Mouse (Mus musculus) stomach, postnatal 0 days (tissue): Measurements from ENCODE around the gene Rnase11. TPM values are rescaled to one million over a fixed set of nuclear protein-coding genes. Genes with fewer than 3 reads are reported as not detected.
"Not testable (repeated sequence)": the region's sequence is repeated elsewhere in the genome, so short reads cannot be mapped to it uniquely, and the experiment has no call there.

Experiments used
- ATAC-seq: fragments of 200-750 bp; cut with Nextera tagmentation; 2 replicates; pipeline ENCODE4 v1.8.0; 2017; ENCODE audit not compliant: low FRiP score, low TSS enrichment
- DNase-seq: peaks from one replicate; pipeline ENCODE4 v3.0.0-alpha.2; 2016; ENCODE audit warnings: low spot score
- H3K27ac ChIP-seq: fragments of 300-500 bp; sonication (generic); replicated peaks from 2 replicates; pipeline ENCODE4 v1.5.1; 2014; ENCODE audit warnings: mild to moderate bottlenecking, control low read depth
- H3K27me3 ChIP-seq: fragments of 300-500 bp; sonication (generic); 2 replicates; pipeline ENCODE4 v1.6.1; 2014; ENCODE audit warnings: low read length; ENCODE audit not compliant: control insufficient read depth, insufficient read depth
- H3K36me3 ChIP-seq: fragments of 300-500 bp; sonication (generic); 2 replicates; pipeline ENCODE4 v1.6.1; 2014; ENCODE audit warnings: low read length, mixed read lengths; ENCODE audit not compliant: control insufficient read depth, insufficient read depth
- H3K4me1 ChIP-seq: fragments of 300-500 bp; sonication (generic); replicated peaks from 2 replicates; pipeline ENCODE4 v1.6.1; 2014; ENCODE audit warnings: antibody characterized with exemption; ENCODE audit not compliant: control insufficient read depth, insufficient read depth
- H3K4me2 ChIP-seq: fragments of 300-500 bp; sonication (generic); replicated peaks from 2 replicates; pipeline ENCODE4 v1.6.1; 2014; ENCODE audit warnings: low read depth, mild to moderate bottlenecking, control low read depth, moderate library complexity
- H3K4me3 ChIP-seq: fragments of 300-500 bp; sonication (generic); 2 replicates; pipeline ENCODE4 v1.5.1; 2014; ENCODE audit warnings: low read depth, low read length, control low read depth
- H3K9ac ChIP-seq: fragments of 300-500 bp; sonication (generic); 2 replicates; pipeline ENCODE4 v1.6.1; 2014; ENCODE audit warnings: mild to moderate bottlenecking, low read length, control low read depth, mixed read lengths
- H3K9me3 ChIP-seq: fragments of 300-500 bp; sonication (generic); 2 replicates; pipeline ENCODE4 v1.6.1; 2016; ENCODE audit warnings: low read length; ENCODE audit not compliant: control insufficient read depth
- CTCF ChIP-seq: IDR thresholded peaks from 2 replicates; pipeline ENCODE4 v1.5.1; 2016; ENCODE audit warnings: antibody characterized with exemption, low read depth, mild to moderate bottlenecking, moderate library complexity
- EP300 ChIP-seq: optimal IDR thresholded peaks from 2 replicates; pipeline ENCODE3; 2016; ENCODE audit warnings: antibody characterized with exemption
- WGBS: fragments of 180-500 bp; shearing (Covaris S2); extraction: QIAGEN DNeasy Blood & Tissue Kit; methylation state at CpG from one replicate; pipeline ENCODE4 v1.1.7; 2014; 5-methylcytosine and 5-hydroxymethylcytosine counted together
- polyA plus RNA-seq: library from polyadenylated mRNA; unstranded; fragments of >200 nt; fragmentation: Nextera tagmentation; extraction: Ambion mirVana; gene quantifications from 2 replicates; pipeline ENCODE4 v1.2.1, GENCODE M21; 2015

Gene Rnase11
- polyA plus RNA-seq, 1 experiment from 2014 or later: not detected

DNA sequence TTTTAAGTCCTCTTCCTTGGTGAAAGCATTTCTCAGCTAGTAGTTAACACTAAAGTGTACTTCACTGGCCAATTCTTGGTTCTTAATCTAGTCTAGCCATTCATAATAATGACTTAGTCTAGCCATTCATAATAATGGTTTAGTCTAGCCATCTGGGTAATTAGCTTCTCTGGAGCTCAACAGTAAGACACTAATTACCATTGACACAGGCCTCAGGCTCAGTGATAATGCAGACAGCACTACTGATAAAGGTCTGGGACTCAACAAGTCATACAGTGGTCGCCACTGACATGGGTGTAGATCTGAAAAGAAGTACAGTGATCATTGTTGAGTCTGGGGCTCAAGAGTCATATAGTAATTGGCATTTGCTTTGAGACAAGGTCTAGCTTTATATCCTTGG lies 25.1 kb downstream of the Rnase11 start:
- TF ChIP-seq EP300: no peak
- TF ChIP-seq CTCF: no peak
- Histone ChIP-seq H3K9me3 (no peaks in the 10 kb centered on the region), H3K36me3 (no peaks in the 10 kb centered on the region), H3K4me1 (no peaks in the 10 kb centered on the region), H3K4me2 (no peak overlapping the region), H3K9ac (no peak overlapping the region), H3K27me3 (no peaks in the 10 kb centered on the region), H3K27ac (no peak overlapping the region), H3K4me3 (no peak overlapping the region)
- DNase-seq (no peak), ATAC-seq (no peak)
- WGBS: 81% methylated on average over 1 of the region's 1 CpGs

DNA sequence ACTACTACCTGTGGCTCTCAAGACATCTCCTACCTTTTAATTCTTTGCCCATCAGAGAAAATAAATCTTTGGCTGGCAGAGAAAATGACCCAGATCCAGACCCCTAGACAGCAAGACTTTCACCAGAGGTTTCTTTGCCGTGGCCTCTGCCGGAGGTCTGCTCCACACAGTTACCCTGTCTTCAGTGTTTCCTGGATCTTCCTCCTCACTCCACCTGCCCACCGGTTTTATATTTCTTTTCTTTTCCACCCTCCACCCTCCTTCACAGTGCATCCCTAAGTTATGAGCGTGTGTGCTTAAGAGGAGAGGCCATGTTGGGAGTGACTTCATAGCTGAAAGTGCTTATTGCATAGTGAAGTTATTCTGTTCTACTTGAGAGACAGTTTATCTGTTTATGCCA lies 26.5 kb downstream of the Rnase11 start:
- no peaks in the 10 kb centered on the region for H3K4me1 ChIP-seq
- H3K4me3 ChIP-seq: no peak overlapping the region
- TF ChIP-seq EP300: no peak
- TF ChIP-seq CTCF: no peak
- no peak overlapping the region for H3K27ac ChIP-seq
- H3K36me3 ChIP-seq: no peaks in the 10 kb centered on the region
- no peak overlapping the region for H3K4me2 ChIP-seq
- WGBS: 75% methylated on average over 4 of the region's 4 CpGs
- H3K9ac ChIP-seq: no peak overlapping the region
- H3K27me3 ChIP-seq: no peaks in the 10 kb centered on the region
- no peak for ATAC-seq
- H3K9me3 ChIP-seq: no peaks in the 10 kb centered on the region
- no peak for DNase-seq

DNA sequence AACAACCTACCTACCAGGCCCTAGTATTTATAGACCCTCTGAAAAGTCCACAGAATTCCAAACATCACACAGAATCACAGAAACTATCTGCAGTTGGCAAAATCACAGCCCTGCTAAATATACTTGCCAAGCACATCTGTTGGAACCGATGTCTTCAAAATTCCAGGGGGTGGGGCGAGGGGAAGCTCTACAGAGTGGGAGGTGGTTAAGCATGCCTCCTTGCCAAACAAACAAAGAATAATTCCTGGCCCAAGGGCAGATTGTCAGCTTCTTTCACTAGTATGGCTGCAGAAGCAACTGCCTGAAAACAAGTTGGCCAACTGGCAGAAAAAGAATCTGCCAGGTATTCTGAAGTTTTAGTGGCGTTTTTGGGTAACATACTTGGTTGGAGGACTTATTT lies 32.7 kb downstream of the Rnase11 start:
- no peak for TF ChIP-seq CTCF
- no peak for TF ChIP-seq EP300
- Histone ChIP-seq H3K4me3 (no peak overlapping the region), H3K27me3 (no peaks in the 10 kb centered on the region), H3K4me1 (no peaks in the 10 kb centered on the region), H3K27ac (no peak overlapping the region), H3K4me2 (no peak overlapping the region), H3K9me3 (no peaks in the 10 kb centered on the region), H3K36me3 (no peaks in the 10 kb centered on the region), H3K9ac (no peak overlapping the region)
- WGBS: 55% methylated on average over 3 of the region's 3 CpGs
- ATAC-seq: no peak
- no peak for DNase-seq

DNA sequence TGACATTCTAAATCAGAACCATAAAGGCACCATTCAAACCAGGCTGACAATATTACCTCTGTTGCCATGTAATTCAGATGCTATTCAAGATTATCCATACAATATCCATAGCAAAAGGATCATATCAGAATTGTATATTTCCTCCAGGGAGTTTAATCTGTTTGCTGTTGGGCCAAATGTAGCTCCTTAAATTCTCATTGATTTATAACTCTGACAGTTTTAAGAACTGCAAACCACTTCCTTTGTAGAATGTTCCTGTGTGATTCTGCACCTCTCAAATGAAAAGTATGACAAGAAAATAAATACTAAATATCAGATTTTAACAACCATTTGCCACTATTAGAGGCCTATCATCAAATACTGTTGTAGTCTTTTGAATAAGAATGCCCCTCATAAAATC lies 34.2 kb downstream of the Rnase11 start:
- no peak for ATAC-seq
- Histone ChIP-seq H3K27ac (no peak overlapping the region), H3K9me3 (no peaks in the 10 kb centered on the region), H3K27me3 (no peaks in the 10 kb centered on the region), H3K4me3 (no peak overlapping the region), H3K36me3 (no peaks in the 10 kb centered on the region), H3K4me2 (no peak overlapping the region), H3K4me1 (no peaks in the 10 kb centered on the region), H3K9ac (no peak overlapping the region)
- DNase-seq: no peak
- TF ChIP-seq EP300: no peak
- no peak for TF ChIP-seq CTCF

DNA sequence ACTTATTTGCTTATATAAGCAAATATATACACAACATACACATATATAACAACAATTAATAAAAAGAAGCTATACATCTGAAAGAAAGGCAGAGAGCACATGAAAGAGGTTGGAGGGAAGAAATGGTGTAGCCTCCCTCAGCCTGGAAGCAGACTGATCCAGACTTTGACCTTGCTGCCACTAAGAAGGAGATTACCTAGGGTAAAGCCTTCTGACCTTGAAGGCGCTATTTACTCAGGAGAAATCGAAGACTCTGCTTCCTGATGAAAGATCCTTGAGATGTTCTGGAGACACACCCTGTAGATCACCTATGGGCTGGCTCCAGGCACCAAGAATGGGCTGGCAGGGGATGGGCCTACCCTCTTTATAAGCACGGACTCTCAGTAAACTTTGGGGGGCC lies 35.2 kb downstream of the Rnase11 start:
- 67% methylated on average over 3 of the region's 3 CpGs for WGBS
- not testable (repeated sequence) for H3K9me3 ChIP-seq, H3K27ac ChIP-seq, H3K4me2 ChIP-seq, H3K9ac ChIP-seq, ATAC-seq, H3K4me1 ChIP-seq, DNase-seq, H3K4me3 ChIP-seq, H3K36me3 ChIP-seq, H3K27me3 ChIP-seq

DNA sequence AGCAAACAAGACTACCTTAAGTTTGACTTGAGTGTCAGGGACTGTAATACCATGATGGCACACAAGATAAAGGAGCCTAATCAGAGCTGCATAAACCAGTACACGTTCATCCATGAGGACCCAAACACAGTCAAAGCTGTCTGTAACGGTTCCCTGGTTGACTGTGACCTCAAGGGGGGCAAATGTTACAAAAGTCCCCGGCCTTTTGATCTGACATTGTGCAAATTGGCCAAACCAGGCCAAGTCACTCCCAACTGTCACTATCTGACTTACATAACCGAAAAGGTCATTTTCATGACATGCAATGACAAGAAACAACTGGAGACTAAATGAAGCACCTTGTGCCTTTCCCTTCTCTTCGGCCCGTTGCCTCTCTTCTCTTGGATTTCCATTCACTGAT lies 40.4 kb downstream of the Rnase11 start:
- WGBS: 79% methylated on average over 6 of the region's 6 CpGs
- ATAC-seq: no peak
- H3K27ac ChIP-seq: no peak overlapping the region; the same call in none of the 2 replicates

More for the DNA sequence above, 40.4 kb downstream of the Rnase11 start:
- Histone ChIP-seq H3K4me2 (no peak overlapping the region), H3K9ac (no peak overlapping the region), H3K9me3 (no peaks in the 10 kb centered on the region), H3K4me1 (0 out of 2 replicates have a peak, but pooled peaks cover 8% of the 10 kb centered on the region), H3K36me3 (no peaks in the 10 kb centered on the region), H3K4me3 (no peak overlapping the region), H3K27me3 (no peaks in the 10 kb centered on the region)
- TF ChIP-seq CTCF (no peak), EP300 (no peak)
- DNase-seq: no peak
